Mouse (Mus musculus): ENCODE results near the gene Slc45a1. TPM values are rescaled to one million over a fixed set of nuclear protein-coding genes. Genes with fewer than 3 reads are reported as not detected.

The Slc45a1 gene
- total and polyA plus RNA-seq, 2 experiments from 2014 or later = not detected

- Histone ChIP-seq H3K4me2 (ENCODE audit: low read depth, low read length) (no peak overlapping the region), H3K9ac (replicated peaks; ENCODE audit: low read depth, low read length) (no peak overlapping the region), H3K36me3 (replicated peaks; ENCODE audit: control insufficient read depth, insufficient read depth, low read length) (no peaks in the 10 kb centered on the region), H3K27me3 (ENCODE audit: control insufficient read depth, insufficient read depth, low read length) (no peaks in the 10 kb centered on the region), H3K27ac (ENCODE audit: low read depth) (no peak overlapping the region), H3K9me3 (replicated peaks; ENCODE audit: control insufficient read depth, low read length) (no peaks in the 10 kb centered on the region), H3K4me1 (ENCODE audit: control insufficient read depth, insufficient read depth) (no peaks in the 10 kb centered on the region), H3K4me3 (ENCODE audit: low read depth, low read length) (no peak overlapping the region)
- 39% methylated on average over 5 of the region's 5 CpGs for WGBS
- ATAC-seq (ENCODE audit: insufficient read depth, low read depth) (no peak), DNase-seq (ENCODE audit: low spot score) (no peak)
- TF ChIP-seq CTCF (IDR thresholded peaks at IDR 0.05; ENCODE audit: low read depth) = no peak
- TF ChIP-seq EP300 (IDR thresholded peaks at IDR 0.05; ENCODE audit: low read depth) = no peak
Observed at GRCm38 (mm10) chr4:150680373-150680772, 28.4 kb upstream of the Slc45a1 start.

GRCm38 (mm10) chr4:150678789-150679188, 26.8 kb upstream of the Slc45a1 start:
- H3K9ac ChIP-seq (replicated peaks; ENCODE audit: low read depth, low read length) = no peak overlapping the region
- H3K27me3 ChIP-seq (ENCODE audit: control insufficient read depth, insufficient read depth, low read length) = no peaks in the 10 kb centered on the region
- H3K27ac ChIP-seq (ENCODE audit: low read depth) = no peak overlapping the region
- no peak overlapping the region for H3K4me2 ChIP-seq (ENCODE audit: low read depth, low read length)
- WGBS = 95% methylated on average over 20 of the region's 20 CpGs
- H3K9me3 ChIP-seq (replicated peaks; ENCODE audit: control insufficient read depth, low read length) = no peaks in the 10 kb centered on the region
- H3K4me3 ChIP-seq (ENCODE audit: low read depth, low read length) = no peak overlapping the region
- no peak for TF ChIP-seq CTCF (IDR thresholded peaks at IDR 0.05; ENCODE audit: low read depth)
- TF ChIP-seq EP300 (IDR thresholded peaks at IDR 0.05; ENCODE audit: low read depth) = no peak
- ATAC-seq (ENCODE audit: insufficient read depth, low read depth) (no peak), DNase-seq (ENCODE audit: low spot score) (no peak)
- H3K36me3 ChIP-seq (replicated peaks; ENCODE audit: control insufficient read depth, insufficient read depth, low read length) = no peaks in the 10 kb centered on the region
- H3K4me1 ChIP-seq (ENCODE audit: control insufficient read depth, insufficient read depth) = no peaks in the 10 kb centered on the region

GRCm38 (mm10) chr4:150677846-150678224, 25.9 kb upstream of the Slc45a1 start:
- Histone ChIP-seq H3K4me2 (ENCODE audit: low read depth, low read length) (no peak overlapping the region), H3K36me3 (replicated peaks; ENCODE audit: control insufficient read depth, insufficient read depth, low read length) (no peaks in the 10 kb centered on the region), H3K9ac (replicated peaks; ENCODE audit: low read depth, low read length) (no peak overlapping the region), H3K27ac (ENCODE audit: low read depth) (no peak overlapping the region), H3K4me3 (ENCODE audit: low read depth, low read length) (no peak overlapping the region), H3K27me3 (ENCODE audit: control insufficient read depth, insufficient read depth, low read length) (no peaks in the 10 kb centered on the region), H3K4me1 (ENCODE audit: control insufficient read depth, insufficient read depth) (no peaks in the 10 kb centered on the region), H3K9me3 (replicated peaks; ENCODE audit: control insufficient read depth, low read length) (no peaks in the 10 kb centered on the region)
- DNase-seq (ENCODE audit: low spot score) (no peak), ATAC-seq (ENCODE audit: insufficient read depth, low read depth) (no peak)
- 34% methylated on average over 4 of the region's 4 CpGs for WGBS
- no peak for TF ChIP-seq EP300 (IDR thresholded peaks at IDR 0.05; ENCODE audit: low read depth)
- no peak for TF ChIP-seq CTCF (IDR thresholded peaks at IDR 0.05; ENCODE audit: low read depth)

- no peaks in the 10 kb centered on the region for H3K36me3 ChIP-seq (replicated peaks; ENCODE audit: control insufficient read depth, insufficient read depth, low read length)
- no peaks in the 10 kb centered on the region for H3K4me1 ChIP-seq (ENCODE audit: control insufficient read depth, insufficient read depth)
- H3K27ac ChIP-seq (ENCODE audit: low read depth) = no peak overlapping the region
- ATAC-seq (ENCODE audit: insufficient read depth, low read depth) (no peak), DNase-seq (ENCODE audit: low spot score) (no peak)
- no peak overlapping the region for H3K4me3 ChIP-seq (ENCODE audit: low read depth, low read length)
- 33% methylated on average over 10 of the region's 10 CpGs for WGBS
- no peaks in the 10 kb centered on the region for H3K9me3 ChIP-seq (replicated peaks; ENCODE audit: control insufficient read depth, low read length)
- no peak overlapping the region for H3K4me2 ChIP-seq (ENCODE audit: low read depth, low read length)
- no peak overlapping the region for H3K9ac ChIP-seq (replicated peaks; ENCODE audit: low read depth, low read length)
- no peak for TF ChIP-seq CTCF (IDR thresholded peaks at IDR 0.05; ENCODE audit: low read depth)
- no peak for TF ChIP-seq EP300 (IDR thresholded peaks at IDR 0.05; ENCODE audit: low read depth)
- H3K27me3 ChIP-seq (ENCODE audit: control insufficient read depth, insufficient read depth, low read length) = no peaks in the 10 kb centered on the region
Observed at GRCm38 (mm10) chr4:150677126-150677845, 25.3 kb upstream of the Slc45a1 start.

GRCm38 (mm10) chr4:150676029-150676428, 24.1 kb upstream of the Slc45a1 start:
- ATAC-seq (ENCODE audit: insufficient read depth, low read depth) = no peak
- Histone ChIP-seq H3K9ac (replicated peaks; ENCODE audit: low read depth, low read length) (no peak overlapping the region), H3K36me3 (replicated peaks; ENCODE audit: control insufficient read depth, insufficient read depth, low read length) (no peaks in the 10 kb centered on the region), H3K9me3 (replicated peaks; ENCODE audit: control insufficient read depth, low read length) (no peaks in the 10 kb centered on the region), H3K4me2 (ENCODE audit: low read depth, low read length) (no peak overlapping the region), H3K4me1 (ENCODE audit: control insufficient read depth, insufficient read depth) (no peaks in the 10 kb centered on the region), H3K4me3 (ENCODE audit: low read depth, low read length) (no peak overlapping the region), H3K27me3 (ENCODE audit: control insufficient read depth, insufficient read depth, low read length) (no peaks in the 10 kb centered on the region), H3K27ac (ENCODE audit: low read depth) (no peak overlapping the region)
- DNase-seq (ENCODE audit: low spot score) = no peak
- 90% methylated on average over 13 of the region's 13 CpGs for WGBS
- TF ChIP-seq CTCF (IDR thresholded peaks at IDR 0.05; ENCODE audit: low read depth) (no peak), EP300 (IDR thresholded peaks at IDR 0.05; ENCODE audit: low read depth) (no peak)

- WGBS = 89% methylated on average over 10 of the region's 10 CpGs
- DNase-seq (ENCODE audit: low spot score) (no peak), ATAC-seq (ENCODE audit: insufficient read depth, low read depth) (no peak)
- H3K9me3 ChIP-seq (replicated peaks; ENCODE audit: control insufficient read depth, low read length) = no peaks in the 10 kb centered on the region
- no peak overlapping the region for H3K4me2 ChIP-seq (ENCODE audit: low read depth, low read length)
- no peaks in the 10 kb centered on the region for H3K27me3 ChIP-seq (ENCODE audit: control insufficient read depth, insufficient read depth, low read length)
- no peak overlapping the region for H3K9ac ChIP-seq (replicated peaks; ENCODE audit: low read depth, low read length)
- H3K27ac ChIP-seq (ENCODE audit: low read depth) = no peak overlapping the region
- no peaks in the 10 kb centered on the region for H3K36me3 ChIP-seq (replicated peaks; ENCODE audit: control insufficient read depth, insufficient read depth, low read length)
- no peaks in the 10 kb centered on the region for H3K4me1 ChIP-seq (ENCODE audit: control insufficient read depth, insufficient read depth)
- TF ChIP-seq EP300 (IDR thresholded peaks at IDR 0.05; ENCODE audit: low read depth) (no peak), CTCF (IDR thresholded peaks at IDR 0.05; ENCODE audit: low read depth) (no peak)
- H3K4me3 ChIP-seq (ENCODE audit: low read depth, low read length) = no peak overlapping the region
Observed at GRCm38 (mm10) chr4:150675274-150675673, 23.3 kb upstream of the Slc45a1 start.
